Mouse (Mus musculus): ENCODE measurements at regions not wholly inside any gene's neighbourhood (a gene's known extent, or its start where the extent isn't known, plus 50 kb on each side); places are given as distances from the start of the nearest gene placed in this dataset.

GRCm38 (mm10) chr3:21986164-21986892 is 90.1 kb upstream of the Tbl1xr1 start:
- Histone ChIP-seq H3K4me3 (replicated peaks in 1 of 3; ENCODE audit: low read depth in 2 of 3, low read length in 2 of 3, poor library complexity in 1 of 3) (no peak overlapping the region), H3K79me2 (replicated peaks; ENCODE audit: control insufficient read depth, extremely low read depth, insufficient read depth, poor library complexity, severe bottlenecking) (no peaks in the 10 kb centered on the region), H3K4me1 (ENCODE audit: control insufficient read depth in 1 of 2, insufficient read depth in 2 of 2) (peaks cover 29 to 87% of the 10 kb centered on the region in 2 experiments), H3K4me2 (ENCODE audit: insufficient read depth, low read depth, poor library complexity, severe bottlenecking) (no peak overlapping the region), H3K36me3 (replicated peaks in 1 of 2; ENCODE audit: control insufficient read depth in 1 of 2, insufficient read depth in 1 of 2, low read length in 1 of 2) (peaks cover 0 to 2% of the 10 kb centered on the region in 2 experiments), H3K27ac (ENCODE audit: insufficient read depth, low read depth) (no peak overlapping the region), H3K9me3 (replicated peaks; ENCODE audit: low read length) (peaks cover 5% of the 10 kb centered on the region), H3K9ac (ENCODE audit: insufficient read depth, low read depth) (no peak overlapping the region), H3K27me3 (replicated peaks) (no peaks in the 10 kb centered on the region)
- TF ChIP-seq ELF1 (IDR thresholded peaks at IDR 0.05; ENCODE audit: low read depth, low read length) (0 out of 2 replicates have a peak, but pooled peaks have one; percentile 18), ETS1 (conservative IDR thresholded peaks at IDR 0.05; ENCODE audit: low read depth, low read length) (no peak)
- dilution Hi-C loops (cut with MboI; ENCODE audit: extremely low pct_ligation_motif_present, extremely low pct_unique_long_range_greater_than_20kb, low sequenced_read_pairs): no loop called here
- DNase-seq (ENCODE audit: extremely low read depth): no peak
- in situ Hi-C loops (cut with MboI; ENCODE audit: low pct_ligation_motif_present, low pct_unique_long_range_greater_than_20kb, low sequenced_read_pairs): loop anchor here (5.0 kb wide), 1 partner anchor 86 kb away; no protein-coding TSS in a partner anchor

GRCm38 (mm10) chr3:21986893-21987250 is 89.6 kb upstream of the Tbl1xr1 start:
- H3K27ac ChIP-seq (ENCODE audit: insufficient read depth, low read depth): no peak overlapping the region; the same call in 1 of the 2 replicates
- in situ Hi-C loops (cut with MboI; ENCODE audit: low pct_ligation_motif_present, low pct_unique_long_range_greater_than_20kb, low sequenced_read_pairs): loop anchor here (5.0 kb wide), 1 partner anchor 85 kb away; no protein-coding TSS in a partner anchor
- H3K4me3 ChIP-seq (replicated peaks in 1 of 3; ENCODE audit: low read depth in 2 of 3, low read length in 2 of 3, poor library complexity in 1 of 3): no peak overlapping the region
- dilution Hi-C loops (cut with MboI; ENCODE audit: extremely low pct_ligation_motif_present, extremely low pct_unique_long_range_greater_than_20kb, low sequenced_read_pairs): no loop called here
- peaks cover 31 to 92% of the 10 kb centered on the region in 2 experiments for H3K4me1 ChIP-seq (ENCODE audit: control insufficient read depth in 1 of 2, insufficient read depth in 2 of 2)
- TF ChIP-seq IRF4 (IDR thresholded peaks at IDR 0.05; ENCODE audit: low read depth, low read length): no peak
- TF ChIP-seq JUN (IDR thresholded peaks at IDR 0.05; ENCODE audit: insufficient read depth, low read depth, low read length): no peak
- TF ChIP-seq NRF1 (IDR thresholded peaks at IDR 0.05; ENCODE audit: low read depth, low read length): no peak
- TF ChIP-seq JUND (conservative IDR thresholded peaks at IDR 0.05; ENCODE audit: low read depth, low read length): no peak
- TF ChIP-seq MXI1 (IDR thresholded peaks at IDR 0.05; ENCODE audit: low read depth, low read length): no peak
- TF ChIP-seq ETS1 (conservative IDR thresholded peaks at IDR 0.05; ENCODE audit: low read depth, low read length): no peak
- no peaks in the 10 kb centered on the region for H3K36me3 ChIP-seq (replicated peaks in 1 of 2; ENCODE audit: control insufficient read depth in 1 of 2, insufficient read depth in 1 of 2, low read length in 1 of 2)
- H3K9me3 ChIP-seq (replicated peaks; ENCODE audit: low read length): no peaks in the 10 kb centered on the region
- no peak overlapping the region for H3K9ac ChIP-seq (ENCODE audit: insufficient read depth, low read depth)
- no peak for DNase-seq (ENCODE audit: extremely low read depth)
- no peaks in the 10 kb centered on the region for H3K79me2 ChIP-seq (replicated peaks; ENCODE audit: control insufficient read depth, extremely low read depth, insufficient read depth, poor library complexity, severe bottlenecking)
- H3K27me3 ChIP-seq (replicated peaks): no peaks in the 10 kb centered on the region
- H3K4me2 ChIP-seq (ENCODE audit: insufficient read depth, low read depth, poor library complexity, severe bottlenecking): peak overlapping the region; percentile 79

DNA sequence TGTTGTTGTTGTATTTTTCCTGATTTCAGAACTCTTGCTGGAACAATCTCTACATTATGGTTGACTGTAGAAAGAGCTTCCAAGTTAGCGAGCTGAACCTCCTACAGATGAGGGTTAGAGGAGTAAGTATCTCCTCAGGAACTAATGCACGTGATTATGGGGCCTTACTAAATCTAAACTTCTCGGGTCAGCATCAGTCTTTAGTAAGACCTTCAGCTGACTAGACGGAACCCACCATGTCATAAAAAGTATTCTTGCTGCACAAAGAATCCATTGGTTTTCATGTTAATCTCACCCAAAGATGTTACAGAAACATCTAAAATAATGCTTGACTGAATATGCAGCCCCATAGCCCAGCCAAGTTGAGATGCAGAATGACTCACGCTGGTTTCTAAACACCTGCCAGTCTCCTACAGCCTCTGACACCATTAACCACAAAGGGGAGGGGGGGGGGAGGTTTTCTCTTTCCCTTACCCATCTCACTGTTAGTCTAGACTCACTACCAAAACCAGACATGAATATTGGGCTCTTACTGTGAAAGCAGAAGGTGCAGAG is 88.9 kb upstream of the Tbl1xr1 start:
- Histone ChIP-seq H3K9me3 (replicated peaks; ENCODE audit: low read length) (no peaks in the 10 kb centered on the region), H3K27me3 (replicated peaks) (no peaks in the 10 kb centered on the region), H3K79me2 (replicated peaks; ENCODE audit: control insufficient read depth, extremely low read depth, insufficient read depth, poor library complexity, severe bottlenecking) (no peaks in the 10 kb centered on the region), H3K9ac (ENCODE audit: insufficient read depth, low read depth) (0 out of 2 replicates have a peak overlapping the region, but pooled peaks have one; percentile 13), H3K4me3 (replicated peaks in 1 of 3; ENCODE audit: low read depth in 2 of 3, low read length in 2 of 3, poor library complexity in 1 of 3) (no peak overlapping the region), H3K4me2 (ENCODE audit: insufficient read depth, low read depth, poor library complexity, severe bottlenecking) (peak overlapping the region; percentile 86), H3K36me3 (replicated peaks in 1 of 2; ENCODE audit: control insufficient read depth in 1 of 2, insufficient read depth in 1 of 2, low read length in 1 of 2) (no peaks in the 10 kb centered on the region), H3K4me1 (ENCODE audit: control insufficient read depth in 1 of 2, insufficient read depth in 2 of 2) (peaks cover 31 to 94% of the 10 kb centered on the region in 2 experiments), H3K27ac (ENCODE audit: insufficient read depth, low read depth) (peak overlapping the region; percentile 89)
- dilution Hi-C loops (cut with MboI; ENCODE audit: extremely low pct_ligation_motif_present, extremely low pct_unique_long_range_greater_than_20kb, low sequenced_read_pairs): no loop called here
- in situ Hi-C loops (cut with MboI; ENCODE audit: low pct_ligation_motif_present, low pct_unique_long_range_greater_than_20kb, low sequenced_read_pairs): loop anchor here (5.0 kb wide), 1 partner anchor 85 kb away; no protein-coding TSS in a partner anchor
- peak; percentile 96 for DNase-seq (ENCODE audit: extremely low read depth)
- TF ChIP-seq RCOR1 (conservative IDR thresholded peaks at IDR 0.05; ENCODE audit: low read depth, low read length) (peak; percentile 97), CHD2 (IDR thresholded peaks at IDR 0.05; ENCODE audit: low read length) (peak; percentile 90), EP300 (IDR thresholded peaks at IDR 0.05; ENCODE audit: low read length) (peak; percentile 93), MYC (IDR thresholded peaks at IDR 0.05; ENCODE audit: low read depth, low read length) (no peak; the same call in 1 of the 2 replicates), NRF1 (IDR thresholded peaks at IDR 0.05; ENCODE audit: low read depth, low read length) (0 out of 2 replicates have a peak, but pooled peaks have one; percentile 24), GABPA (IDR thresholded peaks at IDR 0.05; ENCODE audit: insufficient replicate concordance, low read depth, low read length) (no peak), MEF2A (IDR thresholded peaks at IDR 0.05; ENCODE audit: borderline replicate concordance, low read depth, low read length) (peak; percentile 85), BHLHE40 (IDR thresholded peaks at IDR 0.05; ENCODE audit: low read depth, low read length) (peak; percentile 92), ZC3H11A (IDR thresholded peaks at IDR 0.05; ENCODE audit: low read depth, low read length) (no peak), TBP (conservative IDR thresholded peaks at IDR 0.05; ENCODE audit: low read depth, low read length) (no peak), IRF4 (IDR thresholded peaks at IDR 0.05; ENCODE audit: low read depth, low read length) (peak; percentile 93), TCF12 (IDR thresholded peaks at IDR 0.05; ENCODE audit: low read depth, low read length) (peak; percentile 96), SMC3 (IDR thresholded peaks at IDR 0.05; ENCODE audit: low read depth, low read length) (peak; percentile 30; the same call in 1 of the 2 replicates), RAD21 (IDR thresholded peaks at IDR 0.05; ENCODE audit: low read depth, low read length) (peak; percentile 6), USF1 (IDR thresholded peaks at IDR 0.05; ENCODE audit: low read depth, low read length) (no peak), MAFK (IDR thresholded peaks at IDR 0.05; ENCODE audit: insufficient replicate concordance, low read length) (peak; percentile 81), PAX5 (IDR thresholded peaks at IDR 0.05; ENCODE audit: low read length) (no peak)

Measured in CH12.LX (cell line).